Comparison of ENCODE assay signal across 9 mouse cellular contexts in genomic region chr11:97176851-97177250, GRCm38 (mm10). TPM values are rescaled to one million over a fixed set of nuclear protein-coding genes. Genes with fewer than 3 reads are reported as not detected.
A peak's percentile ranks its signal among the peaks of the same experiment; 100 is the strongest.
DNase-seq lines count a peak whose midpoint lies in the region; ATAC-seq and TF ChIP-seq lines count a peak whose summit lies in the region.
"Had no signal": no experiment of that assay in that cellular context is flagged by ENCODE, and none has a peak within 500 bp of the region (broad histone marks: within the 10 kb centered on the region; RNA-seq: fewer than 3 reads in every experiment).

No protein-coding gene starts in this region.

- no peaks in the 10 kb centered on the region for H3K9me3 ChIP-seq in embryonic facial prominence, embryonic 11.5 days (replicated peaks; ENCODE audit: control insufficient read depth, low read length)
- no peaks in the 10 kb centered on the region for H3K9me3 ChIP-seq in lung, embryonic 14.5 days (ENCODE audit: low read depth, low read length)
- H3K9me3 ChIP-seq: lung, embryonic 15.5 days had no signal

- no peak overlapping the region for H3K4me2 ChIP-seq in embryonic facial prominence, embryonic 11.5 days (ENCODE audit: low read depth, low read length)
- no peak overlapping the region for H3K4me2 ChIP-seq in lung, embryonic 14.5 days
- H3K4me2 ChIP-seq: lung, embryonic 15.5 days had no signal

- ATAC-seq in embryonic facial prominence, embryonic 11.5 days (replicated peaks; ENCODE audit: insufficient number of reproducible peaks, low FRiP score, low TSS enrichment, low read depth) = no peak
- no peak for ATAC-seq in lung, embryonic 14.5 days (ENCODE audit: insufficient read depth)

- no peak overlapping the region for H3K4me3 ChIP-seq in embryonic facial prominence, embryonic 11.5 days (ENCODE audit: low read depth, low read length)
- H3K4me3 ChIP-seq in lung, embryonic 14.5 days (ENCODE audit: low read depth, low read length) = no peak overlapping the region
- H3K4me3 ChIP-seq: lung, embryonic 15.5 days had no signal

- peaks cover 42% of the 10 kb centered on the region for H3K36me3 ChIP-seq in embryonic facial prominence, embryonic 11.5 days (replicated peaks; ENCODE audit: control insufficient read depth, insufficient read depth, low read depth, low read length)
- H3K36me3 ChIP-seq in lung, embryonic 14.5 days (ENCODE audit: insufficient read depth) = peaks cover 100% of the 10 kb centered on the region

- peak; percentile 69 for TF ChIP-seq CTCF in lung, embryonic 14.5 days (IDR thresholded peaks at IDR 0.05; ENCODE audit: low read depth)

- H3K4me1 ChIP-seq in embryonic facial prominence, embryonic 11.5 days (ENCODE audit: control insufficient read depth, insufficient read depth, low read length) = no peaks in the 10 kb centered on the region
- no peaks in the 10 kb centered on the region for H3K4me1 ChIP-seq in lung, embryonic 14.5 days (ENCODE audit: insufficient read depth)
- H3K4me1 ChIP-seq: lung, embryonic 15.5 days had no signal

- H3K9ac ChIP-seq in embryonic facial prominence, embryonic 11.5 days (replicated peaks; ENCODE audit: low read length) = no peak overlapping the region
- H3K9ac ChIP-seq in lung, embryonic 14.5 days = no peak overlapping the region
- H3K9ac ChIP-seq: lung, embryonic 15.5 days had no signal

- WGBS in embryonic facial prominence, embryonic 11.5 days = 63% methylated on average over 3 of the region's 3 CpGs
- WGBS in lung, embryonic 14.5 days = 41% methylated on average over 3 of the region's 3 CpGs

- peak; percentile 66 to 68 for DNase-seq in cerebellum, adult 18-20 months
- DNase-seq in cerebellum, adult 11-12 months = no peak
- DNase-seq in left cerebral cortex, postnatal 10 days (ENCODE audit: extremely low spot score in 1 of 2, low spot score in 2 of 2) = peak; percentile 19 to 40
- DNase-seq in left cerebral cortex, adult 11 months (ENCODE audit: low spot score) = no peak
- peak; percentile 21 for DNase-seq in Muller cell, postnatal 12 days (ENCODE audit: inconsistent ontology term)
- peak; percentile 76 for DNase-seq in embryonic facial prominence, embryonic 11.5 days (ENCODE audit: low spot score)
- peak; percentile 83 for DNase-seq in lung, embryonic 14.5 days
- DNase-seq in thymus, postnatal 25 days = peak; percentile 44

- intact Hi-C loops in left cerebral cortex, postnatal 10 days (cut with DNase I) = loop anchor here (2.0 kb wide), 1 partner anchor 16 kb away; no protein-coding TSS in a partner anchor

- no peaks in the 10 kb centered on the region for H3K27me3 ChIP-seq in embryonic facial prominence, embryonic 11.5 days (ENCODE audit: control insufficient read depth, insufficient read depth, low read length)
- H3K27me3 ChIP-seq in lung, embryonic 14.5 days (ENCODE audit: insufficient read depth, low read length) = no peaks in the 10 kb centered on the region
- H3K27me3 ChIP-seq: lung, embryonic 15.5 days had no signal

- H3K27ac ChIP-seq in embryonic facial prominence, embryonic 11.5 days (replicated peaks; ENCODE audit: low read depth, low read length) = no peak overlapping the region
- no peak overlapping the region for H3K27ac ChIP-seq in lung, embryonic 14.5 days (ENCODE audit: low read depth)
- H3K27ac ChIP-seq: lung, embryonic 15.5 days had no signal

RNA-seq across cellular contexts. Expression of gene Kpnb1, which starts 10.8 kb away (rescaled TPM):
- 100 to 1,000 TPM; 121 to 122 TPM for total RNA-seq in left cerebral cortex, postnatal 10 days (2021)
- polyA plus RNA-seq in embryonic facial prominence, embryonic 11.5 days (2014; fragmentation: Nextera tagmentation; extraction: Ambion mirVana) = 98.7 and 103 TPM in 2 replicates
- polyA plus RNA-seq in lung, embryonic 14.5 days (2014; fragmentation: Nextera tagmentation; extraction: Ambion mirVana) = 81.2 and 83.4 TPM in 2 replicates

RNA-seq across cellular contexts. Expression of gene Tbkbp1, which starts 25.6 kb away (rescaled TPM):
- total RNA-seq in left cerebral cortex, postnatal 10 days (2021) = 10 to 100 TPM; 52.4 to 53.7 TPM
- 3.3 and 4.8 TPM in 2 replicates for polyA plus RNA-seq in embryonic facial prominence, embryonic 11.5 days (2014; fragmentation: Nextera tagmentation; extraction: Ambion mirVana)
- 9.4 and 10.8 TPM in 2 replicates for polyA plus RNA-seq in lung, embryonic 14.5 days (2014; fragmentation: Nextera tagmentation; extraction: Ambion mirVana)

Comparison
In these comparisons a context has a peak if more than half of its experiments do, and no peak if none do; other contexts are left out.
1. DNase-seq: peak in cerebellum, adult 18-20 months (2 of 2), left cerebral cortex, postnatal 10 days (2 of 2), Muller cell, postnatal 12 days (single experiment), embryonic facial prominence, embryonic 11.5 days (single experiment), lung, embryonic 14.5 days (single experiment) and thymus, postnatal 25 days (single experiment); none in cerebellum, adult 11-12 months (single experiment) and left cerebral cortex, adult 11 months (single experiment).